Mouse (Mus musculus) kidney, embryonic 16.5 days (tissue): ENCODE data around the gene Gm49405. TPM values are rescaled to one million over a fixed set of nuclear protein-coding genes. Genes with fewer than 3 reads are reported as not detected.
"Not testable (repeated sequence)": the region's sequence is repeated elsewhere in the genome, so short reads cannot be mapped to it uniquely, and the experiment has no call there.

ENCODE experiments used
- ATAC-seq: fragments of 200-750 bp; cut with Nextera tagmentation; 2 replicates; pipeline ENCODE4 v1.8.0; 2017; ENCODE audit warnings: moderate TSS enrichment; ENCODE audit not compliant: low FRiP score, low TSS enrichment
- H3K27ac ChIP-seq: fragments of 300-500 bp; sonication (generic); 2 replicates; pipeline ENCODE4 v1.5.1; 2014; ENCODE audit warnings: low read length
- H3K27me3 ChIP-seq: fragments of 300-500 bp; sonication (generic); 2 replicates; pipeline ENCODE4 v1.6.1; 2014; ENCODE audit warnings: low read length, control low read depth, mixed read lengths; ENCODE audit not compliant: insufficient read depth
- H3K36me3 ChIP-seq: fragments of 300-500 bp; sonication (generic); 2 replicates; pipeline ENCODE4 v1.6.1; 2014; ENCODE audit warnings: low read length, control low read depth, mixed read lengths; ENCODE audit not compliant: insufficient read depth
- H3K4me1 ChIP-seq: fragments of 300-500 bp; sonication (generic); 2 replicates; pipeline ENCODE4 v1.6.1; 2014; ENCODE audit warnings: low read length, control low read depth, mixed read lengths; ENCODE audit not compliant: insufficient read depth
- H3K4me2 ChIP-seq: fragments of 300-500 bp; sonication (generic); replicated peaks from 2 replicates; pipeline ENCODE4 v1.6.1; 2014; ENCODE audit warnings: low read depth, low read length
- H3K4me3 ChIP-seq: fragments of 300-500 bp; sonication (generic); 2 replicates; pipeline ENCODE4 v1.5.1; 2014; ENCODE audit warnings: mild to moderate bottlenecking, low read length
- H3K9ac ChIP-seq: fragments of 300-500 bp; sonication (generic); replicated peaks from 2 replicates; pipeline ENCODE4 v1.6.1; 2014; ENCODE audit warnings: low read length
- H3K9me3 ChIP-seq: fragments of 300-500 bp; sonication (generic); 2 replicates; pipeline ENCODE4 v1.6.1; 2016; ENCODE audit warnings: low read length, control low read depth
- WGBS: fragments of 180-500 bp; shearing (Covaris S2); extraction: QIAGEN DNeasy Blood & Tissue Kit; methylation state at CpG from one replicate; pipeline ENCODE4 v1.1.7; 2014; 5-methylcytosine and 5-hydroxymethylcytosine counted together
- polyA plus RNA-seq: library from polyadenylated mRNA; unstranded; fragments of >200 nt; fragmentation: Nextera tagmentation; extraction: Ambion mirVana; gene quantifications from 2 replicates; pipeline ENCODE4 v1.2.1, GENCODE M21; 2015

Gene Gm49405
- polyA plus RNA-seq, 1 experiment from 2014 or later: 3.9 TPM

DNA sequence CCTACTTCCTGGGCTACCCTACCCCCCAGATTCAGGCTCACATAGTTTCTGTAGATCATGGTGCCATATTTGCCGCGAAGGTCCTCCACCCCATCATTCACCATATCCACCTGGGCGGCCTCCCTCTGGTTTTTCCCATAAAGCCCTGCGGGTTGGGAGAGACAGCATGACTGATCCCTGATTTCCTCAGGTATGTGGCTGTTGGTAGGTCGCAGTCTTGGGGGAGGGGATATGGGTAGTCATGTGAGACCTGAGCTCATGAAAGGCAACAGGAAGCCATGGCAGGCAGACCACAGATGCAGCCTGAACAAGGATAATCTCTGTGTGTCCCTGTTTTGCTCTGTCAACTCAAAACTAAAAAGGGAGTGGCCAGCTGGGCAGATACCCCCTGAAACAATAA lies 40.5 kb downstream of the Gm49405 start:
- H3K4me3 ChIP-seq, H3K36me3 ChIP-seq, H3K27ac ChIP-seq, H3K9ac ChIP-seq, H3K27me3 ChIP-seq, ATAC-seq, H3K9me3 ChIP-seq, H3K4me2 ChIP-seq: not testable (repeated sequence)
- peaks cover 17% of the 10 kb centered on the region for H3K4me1 ChIP-seq
- 77% methylated on average over 5 of the region's 5 CpGs for WGBS

DNA sequence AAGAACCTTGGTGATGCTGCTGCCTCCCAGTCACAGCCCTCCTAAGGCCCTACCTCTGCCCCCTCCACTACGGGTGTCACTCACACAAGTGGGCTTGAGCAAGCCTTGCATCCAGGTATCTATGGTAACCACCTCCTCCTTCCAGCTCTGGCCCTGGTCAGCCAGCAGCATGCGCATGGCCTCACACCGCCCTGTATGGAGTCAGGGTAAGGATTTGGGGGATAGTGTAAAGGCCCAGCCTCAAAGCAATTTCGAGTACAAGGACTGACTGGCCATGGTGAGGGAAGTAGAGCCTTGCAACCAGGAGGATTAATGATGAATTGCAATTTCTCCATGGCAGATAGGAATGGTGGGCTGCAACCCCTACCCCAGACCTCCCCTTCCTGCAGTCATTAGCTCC lies 41.1 kb downstream of the Gm49405 start:
- 92% methylated on average over 3 of the region's 4 CpGs for WGBS
- peaks cover 12% of the 10 kb centered on the region for H3K4me1 ChIP-seq
- not testable (repeated sequence) for H3K27ac ChIP-seq, H3K4me2 ChIP-seq, H3K36me3 ChIP-seq, H3K4me3 ChIP-seq, H3K27me3 ChIP-seq, H3K9ac ChIP-seq, ATAC-seq, H3K9me3 ChIP-seq

DNA sequence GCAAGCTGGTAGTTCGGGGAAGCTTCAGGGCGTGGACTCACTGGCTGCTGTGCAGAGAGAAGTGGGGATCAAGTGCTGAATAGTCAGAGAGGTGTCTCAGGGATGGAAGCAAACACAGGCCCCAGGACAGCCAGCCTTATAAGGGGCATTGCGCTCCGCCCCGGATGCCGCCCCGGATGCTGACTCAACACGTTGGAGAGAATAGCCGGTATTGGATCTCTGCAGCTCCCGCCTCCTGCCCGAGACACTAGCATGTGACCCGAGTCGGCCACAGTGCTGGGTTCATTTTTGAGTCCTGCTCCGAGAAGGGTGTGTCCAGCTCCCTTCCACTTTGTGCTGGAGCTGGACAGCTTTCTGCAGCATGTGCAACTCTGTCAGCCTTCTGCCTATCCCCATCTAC lies 41.7 kb downstream of the Gm49405 start:
- Histone ChIP-seq H3K9ac (no peak overlapping the region), H3K36me3 (no peaks in the 10 kb centered on the region), H3K4me1 (peaks cover 9% of the 10 kb centered on the region; the same call in 1 of the 2 replicates), H3K4me2 (no peak overlapping the region), H3K4me3 (no peak overlapping the region), H3K27ac (no peak overlapping the region), H3K9me3 (no peaks in the 10 kb centered on the region), H3K27me3 (no peaks in the 10 kb centered on the region)
- ATAC-seq: no peak
- 73% methylated on average over 14 of the region's 14 CpGs for WGBS

DNA sequence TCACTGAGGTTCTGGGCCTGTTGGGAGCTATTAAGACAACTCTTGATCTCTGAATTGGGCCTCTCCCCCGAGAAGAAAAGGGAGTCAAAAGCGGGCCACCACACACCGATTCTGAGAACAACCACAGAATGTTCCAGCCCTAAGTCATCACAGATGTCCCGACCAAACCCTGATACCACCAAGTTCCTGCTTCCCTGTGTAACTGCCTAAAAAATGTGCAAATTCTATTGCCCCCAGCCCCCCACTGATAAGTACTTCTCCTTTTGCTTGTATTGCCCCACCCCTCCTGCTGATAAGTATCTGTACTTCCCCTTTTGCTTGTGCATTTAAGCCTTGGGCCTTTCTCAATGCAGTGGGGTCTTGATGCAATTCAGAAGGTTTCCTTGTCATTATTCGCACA lies 43.7 kb downstream of the Gm49405 start:
- H3K9ac ChIP-seq, H3K4me1 ChIP-seq, H3K9me3 ChIP-seq, H3K4me2 ChIP-seq, H3K4me3 ChIP-seq, H3K27me3 ChIP-seq, H3K36me3 ChIP-seq, ATAC-seq, H3K27ac ChIP-seq: not testable (repeated sequence)
- 88% methylated on average over 5 of the region's 5 CpGs for WGBS

DNA sequence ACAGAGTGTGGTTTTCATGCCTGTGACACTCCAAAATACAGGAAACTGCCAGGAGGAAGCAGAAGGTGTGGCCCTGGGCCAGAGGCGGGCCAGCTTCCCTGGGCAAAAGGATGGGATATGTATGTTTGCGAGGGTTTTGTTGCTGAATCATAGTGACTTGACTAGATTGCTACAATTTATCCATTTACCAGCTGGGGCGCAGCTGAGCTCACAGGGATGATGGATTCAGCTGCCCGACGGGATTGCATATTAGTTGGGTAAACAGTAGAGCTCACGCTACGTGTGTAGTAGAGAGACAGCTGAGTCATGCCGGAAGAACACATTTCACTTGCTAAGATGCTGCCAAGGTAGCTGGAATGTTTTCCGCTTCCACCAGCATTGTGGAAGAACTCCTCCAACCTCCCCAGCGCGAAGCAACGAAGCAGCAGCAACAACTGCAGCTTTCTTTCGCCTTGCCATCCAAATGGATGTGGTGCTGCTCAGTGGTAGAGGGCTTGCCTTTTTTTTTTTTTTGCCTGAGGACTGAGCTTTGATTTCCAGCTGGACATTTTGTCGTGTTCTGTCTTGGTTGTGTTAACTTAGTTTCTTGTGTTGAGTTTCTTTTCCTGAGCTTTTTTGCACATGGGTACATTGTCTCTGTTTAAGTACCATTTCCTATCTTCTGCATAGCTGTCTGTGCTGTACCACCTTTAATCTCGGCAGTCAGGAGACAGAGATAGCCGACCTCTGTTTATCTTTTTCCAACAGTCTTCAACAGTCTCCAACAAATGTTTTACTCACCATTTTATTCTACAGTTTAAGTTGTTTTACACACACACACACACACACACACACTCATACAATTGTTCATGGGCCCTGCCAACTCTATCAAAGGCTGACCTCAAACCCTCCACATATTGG lies 45.8 kb downstream of the Gm49405 start, which contains the start of gene Gstp2:
TSS of gene Gstp2 (minus strand) at position 58 of the 900 bp plus-strand sequence.
- ATAC-seq: no peak
- Histone ChIP-seq H3K27ac (no peak within 1 kb of the TSS; the same call in 1 of the 2 replicates), H3K4me3 (no peak within 1 kb of the TSS), H3K9ac (no peak within 1 kb of the TSS), H3K9me3 (no peaks in the 10 kb centered on the region; the same call in 1 of the 2 replicates), H3K4me2 (peak within 1 kb of the TSS; percentile 33), H3K27me3 (no peaks in the 10 kb centered on the region), H3K4me1 (no peaks in the 10 kb centered on the region), H3K36me3 (no peaks in the 10 kb centered on the region)
- WGBS: 45% methylated on average over 16 of the region's 16 CpGs

DNA sequence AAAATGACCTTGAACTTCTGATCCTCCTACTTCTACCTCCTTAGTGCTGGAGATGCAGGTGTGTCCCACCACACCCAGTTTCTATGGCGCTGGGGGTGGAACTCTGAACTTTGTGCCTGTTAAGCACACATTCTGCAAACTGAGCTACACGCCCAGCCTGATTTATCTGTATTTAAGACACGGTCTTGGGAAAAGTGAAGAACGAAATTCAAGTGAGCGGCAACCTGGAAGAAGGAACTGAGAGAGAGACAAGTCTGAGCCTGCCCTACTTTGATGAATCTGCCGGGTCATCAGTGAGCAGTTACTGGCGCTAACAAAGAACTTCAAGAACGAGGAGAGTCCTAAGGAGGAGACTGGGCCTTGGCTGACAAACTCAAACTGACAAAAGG lies 46.4 kb downstream of the Gm49405 start:
- H3K27ac ChIP-seq: no peak overlapping the region
- ATAC-seq: no peak
- H3K4me3 ChIP-seq: no peak overlapping the region
- WGBS: 85% methylated on average over 8 of the region's 8 CpGs
- H3K27me3 ChIP-seq: no peaks in the 10 kb centered on the region
- H3K9ac ChIP-seq: no peak overlapping the region
- H3K9me3 ChIP-seq: no peaks in the 10 kb centered on the region; the same call in 1 of the 2 replicates
- H3K4me2 ChIP-seq: no peak overlapping the region
- H3K36me3 ChIP-seq: no peaks in the 10 kb centered on the region
- H3K4me1 ChIP-seq: no peaks in the 10 kb centered on the region

DNA sequence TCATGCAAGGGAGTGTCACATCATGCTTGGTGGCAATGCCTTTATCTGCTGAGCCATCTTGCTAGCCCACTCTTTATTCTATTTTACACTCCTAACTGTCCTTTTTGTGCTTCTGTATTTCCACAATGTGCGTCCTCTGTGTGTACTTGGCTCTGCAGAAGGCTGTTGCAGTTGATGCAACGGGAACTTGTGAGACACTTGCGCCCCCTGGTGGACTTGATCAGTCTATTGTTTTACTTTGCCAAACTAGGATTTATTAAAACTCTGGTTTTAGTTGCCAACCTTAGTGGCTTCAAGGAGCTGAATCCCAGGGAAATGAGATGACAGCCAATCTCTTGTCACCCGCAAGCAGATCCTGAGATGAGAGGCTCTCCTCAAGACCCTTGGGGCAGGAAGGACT lies 47.4 kb downstream of the Gm49405 start:
- no peak overlapping the region for H3K4me2 ChIP-seq
- H3K27ac ChIP-seq: no peak overlapping the region
- no peak overlapping the region for H3K9ac ChIP-seq
- no peak for ATAC-seq
- H3K4me1 ChIP-seq: no peaks in the 10 kb centered on the region
- H3K4me3 ChIP-seq: no peak overlapping the region
- no peaks in the 10 kb centered on the region for H3K27me3 ChIP-seq
- no peaks in the 10 kb centered on the region; the same call in 1 of the 2 replicates for H3K9me3 ChIP-seq
- WGBS: 21% methylated on average over 4 of the region's 4 CpGs
- H3K36me3 ChIP-seq: no peaks in the 10 kb centered on the region

DNA sequence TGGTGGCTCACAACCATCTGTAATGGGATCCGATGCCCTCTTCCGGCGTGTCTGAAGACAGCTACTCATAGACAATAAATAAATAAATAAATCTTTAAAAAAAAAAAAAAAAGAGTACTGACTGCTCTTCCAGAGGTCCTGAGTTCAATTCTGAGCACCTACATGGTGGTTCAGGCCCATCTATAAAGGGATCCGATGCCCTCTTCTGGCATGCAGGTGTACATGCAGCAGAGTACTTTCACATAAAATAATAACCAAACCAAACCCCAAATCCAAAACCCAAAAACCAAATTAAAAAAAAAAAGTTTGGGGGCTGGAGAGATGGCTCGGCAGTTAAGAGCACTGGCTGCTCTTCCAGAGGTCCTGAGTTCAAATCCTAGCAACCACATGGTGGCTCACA lies 48.6 kb downstream of the Gm49405 start:
- not testable (repeated sequence) for H3K9me3 ChIP-seq, H3K36me3 ChIP-seq, H3K4me2 ChIP-seq, H3K27ac ChIP-seq, ATAC-seq, H3K4me3 ChIP-seq, H3K27me3 ChIP-seq, H3K4me1 ChIP-seq, H3K9ac ChIP-seq
- 79% methylated on average over 5 of the region's 5 CpGs for WGBS

DNA sequence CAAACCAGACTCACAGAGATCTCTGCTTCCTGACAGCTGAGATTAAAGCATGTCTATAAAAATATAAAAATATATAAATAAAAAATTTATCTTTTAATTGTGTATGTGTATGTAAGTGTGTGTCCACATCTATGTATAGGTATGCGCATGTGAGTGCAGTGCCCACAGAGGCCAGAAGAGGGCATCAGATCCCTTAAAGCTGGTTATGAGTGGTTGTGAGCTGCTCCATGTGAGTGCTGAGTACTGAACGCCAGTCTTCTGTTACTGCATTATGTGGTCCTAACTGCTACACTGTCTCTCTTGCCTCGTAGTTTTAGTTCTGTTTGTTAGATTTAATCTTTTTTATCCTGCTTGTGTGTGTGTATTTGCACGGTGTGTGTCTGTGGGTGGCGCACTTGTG lies 50.6 kb downstream of the Gm49405 start:
- H3K4me1 ChIP-seq: no peaks in the 10 kb centered on the region
- H3K4me3 ChIP-seq: no peak overlapping the region
- no peak overlapping the region for H3K9ac ChIP-seq
- no peaks in the 10 kb centered on the region for H3K27me3 ChIP-seq
- no peak overlapping the region for H3K4me2 ChIP-seq
- no peak for ATAC-seq
- no peaks in the 10 kb centered on the region; the same call in 1 of the 2 replicates for H3K9me3 ChIP-seq
- no peaks in the 10 kb centered on the region for H3K36me3 ChIP-seq
- no peak overlapping the region for H3K27ac ChIP-seq
- WGBS: 91% methylated on average over 5 of the region's 5 CpGs

DNA sequence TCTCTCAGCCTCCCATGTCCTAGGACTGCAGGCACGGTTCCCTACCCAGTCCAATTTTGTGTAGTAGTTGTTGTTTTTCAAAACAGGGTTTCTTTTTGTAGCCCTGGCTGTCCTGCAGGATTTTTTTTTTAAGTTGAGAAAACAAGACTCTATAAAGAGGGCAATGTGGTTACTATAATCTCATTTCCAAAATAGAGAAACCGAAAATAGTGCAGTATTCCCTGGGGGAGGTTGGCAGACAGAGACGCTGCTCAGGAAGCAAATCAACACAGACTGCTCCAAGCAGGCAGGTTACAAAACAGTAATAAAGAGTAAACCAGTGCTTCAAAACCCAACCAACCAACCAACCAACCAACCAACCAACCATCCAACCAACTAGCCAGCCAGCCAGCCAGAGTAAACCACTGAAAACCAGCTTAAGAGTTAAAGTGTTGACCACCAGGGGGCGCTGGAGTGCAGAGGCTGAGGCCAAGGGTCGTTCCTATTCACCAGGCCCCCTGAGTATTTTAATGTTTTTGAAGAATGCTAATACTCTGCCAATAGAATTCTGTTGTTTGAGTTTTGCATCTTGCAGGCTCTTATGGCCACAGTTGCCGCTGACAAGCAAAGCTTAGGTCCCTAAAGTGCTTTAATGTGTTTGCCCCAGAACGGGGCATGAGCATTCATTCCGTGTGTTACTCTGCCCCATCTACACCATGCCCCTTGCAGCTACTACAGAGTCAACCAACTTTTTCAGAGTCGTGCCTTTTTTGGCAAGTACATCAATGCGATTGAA lies 51.5 kb downstream of the Gm49405 start:
- Histone ChIP-seq H3K4me1 (no peaks in the 10 kb centered on the region), H3K4me2 (no peak overlapping the region), H3K9me3 (no peaks in the 10 kb centered on the region; the same call in 1 of the 2 replicates), H3K9ac (no peak overlapping the region), H3K4me3 (no peak overlapping the region), H3K27me3 (no peaks in the 10 kb centered on the region), H3K36me3 (no peaks in the 10 kb centered on the region), H3K27ac (no peak overlapping the region)
- ATAC-seq: no peak
- 52% methylated on average over 10 of the region's 10 CpGs for WGBS
